Mouse (Mus musculus): ENCODE data around the gene Wnt2.

Gene Wnt2

DNA sequence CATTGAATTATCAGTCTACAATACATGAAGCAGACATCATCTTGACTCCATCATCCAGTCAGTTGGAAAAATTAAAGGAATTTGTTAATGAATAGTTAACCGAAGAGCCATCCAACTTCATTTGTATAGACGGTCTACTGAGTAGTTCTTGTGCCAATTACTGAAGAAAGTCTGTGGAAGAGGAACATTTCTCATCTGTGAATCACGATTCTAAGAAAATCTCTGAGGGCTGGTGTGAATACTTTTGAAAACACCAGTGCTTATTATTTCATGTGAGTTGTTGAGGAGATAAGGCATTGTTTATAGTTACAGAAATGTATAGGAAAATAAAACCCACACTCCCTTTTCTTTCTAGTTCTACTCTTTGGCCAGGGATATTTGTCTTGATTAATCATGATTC lies 51.5 kb downstream of the Wnt2 start:
- no peak for DNase-seq (ENCODE audit: low read depth in 2 of 2, low spot score in 2 of 2)

DNA sequence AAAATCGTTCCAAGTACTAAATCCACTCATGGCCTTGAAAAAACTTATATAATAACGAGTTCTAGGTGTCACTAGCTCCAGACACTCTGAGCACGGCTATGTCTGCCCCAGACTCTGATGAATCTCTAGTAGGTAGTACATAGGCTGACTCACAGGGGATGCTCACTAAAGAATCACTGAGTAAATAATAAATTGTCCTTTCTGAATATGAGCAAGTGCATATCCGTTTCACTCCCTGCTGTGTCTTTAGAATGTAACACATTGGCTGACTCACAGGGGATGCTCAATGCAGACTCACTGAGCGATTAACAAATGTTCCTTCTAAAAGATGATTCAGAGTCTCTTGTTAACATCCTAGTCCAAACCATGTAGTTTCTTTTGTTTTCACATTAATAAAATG lies 52.1 kb downstream of the Wnt2 start:
- DNase-seq (ENCODE audit: low read depth in 2 of 2, low spot score in 2 of 2): no peak

DNA sequence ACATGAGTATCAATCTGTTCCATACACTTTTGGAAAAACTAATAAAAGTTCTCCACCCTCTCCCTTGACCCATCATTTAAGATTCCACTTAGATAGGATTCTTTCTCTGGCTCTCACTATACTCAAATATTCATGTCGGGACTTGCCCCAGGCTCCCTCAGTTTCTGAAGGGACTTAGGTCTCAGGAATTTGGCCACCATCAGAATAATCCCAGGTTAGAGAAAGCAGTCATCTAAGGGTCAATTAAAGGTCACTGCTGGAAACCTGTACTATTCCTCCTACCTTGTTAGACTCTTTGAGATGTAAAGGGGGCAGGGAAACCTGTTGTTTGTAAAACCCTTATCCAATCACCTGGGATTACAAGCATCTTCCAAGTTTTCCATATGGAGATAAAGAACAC lies 53.2 kb downstream of the Wnt2 start:
- DNase-seq (ENCODE audit: low read depth in 2 of 2, low spot score in 2 of 2): no peak

DNA sequence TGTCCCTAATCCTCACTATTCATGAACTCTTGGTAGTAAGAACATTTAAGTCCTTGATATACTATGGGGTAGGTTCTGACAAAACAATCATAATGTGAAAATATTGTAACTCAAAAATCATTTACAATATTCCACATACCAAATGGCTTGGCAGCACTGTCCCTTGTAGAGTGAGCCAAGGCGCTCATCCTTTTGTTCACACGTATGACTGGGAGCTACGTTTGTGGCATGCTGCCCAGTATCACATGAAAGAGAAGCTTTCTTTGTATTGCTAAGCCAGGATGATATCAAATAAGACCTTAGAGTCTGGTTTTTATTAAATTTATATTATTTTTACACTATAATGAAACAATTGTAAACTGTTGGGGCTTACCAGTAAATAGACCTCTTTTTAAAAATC lies 56.0 kb downstream of the Wnt2 start:
- no peak for DNase-seq (ENCODE audit: low read depth in 2 of 2, low spot score in 2 of 2)

DNA sequence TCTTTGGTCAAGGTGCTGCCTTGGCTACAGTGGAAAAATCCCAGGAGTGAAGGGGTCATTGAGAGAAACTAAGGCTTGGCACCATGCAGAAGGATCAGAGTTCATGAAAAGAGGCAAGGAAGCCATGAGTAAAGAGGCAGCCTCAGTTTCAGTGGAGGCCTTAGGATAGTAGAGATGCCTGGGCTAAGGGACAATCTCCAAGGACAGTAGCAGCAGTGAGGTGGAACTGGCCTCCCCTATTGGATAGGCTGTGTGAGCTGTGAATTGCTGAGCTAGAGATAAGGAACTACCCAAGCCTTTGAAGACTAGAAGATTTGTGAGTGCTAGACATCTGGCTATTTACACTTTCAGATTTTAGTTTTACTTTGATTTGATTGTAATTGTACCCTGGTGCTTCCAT lies 59.0 kb downstream of the Wnt2 start:
- DNase-seq (ENCODE audit: low read depth in 2 of 2, low spot score in 2 of 2): no peak

DNA sequence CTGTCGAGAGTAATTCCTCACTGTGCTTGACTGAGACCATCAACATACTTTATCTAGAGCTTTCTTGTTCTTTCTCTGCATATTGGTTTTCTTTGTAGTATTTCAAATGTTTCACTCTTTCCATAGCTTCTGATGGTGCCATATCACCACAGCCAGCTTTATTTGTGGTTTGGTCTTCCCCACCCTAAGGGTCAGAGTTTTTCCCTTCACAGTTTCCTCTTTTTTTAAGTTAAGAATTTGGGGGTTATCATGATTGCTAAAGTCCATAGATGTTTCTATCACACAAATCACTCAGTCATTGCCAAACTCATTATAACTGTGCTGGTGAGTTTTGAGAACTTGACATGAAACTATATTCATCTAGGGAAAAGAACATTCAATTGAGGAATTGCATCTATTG lies 60.6 kb downstream of the Wnt2 start:
- no peak for DNase-seq (ENCODE audit: low read depth in 2 of 2, low spot score in 2 of 2)

DNA sequence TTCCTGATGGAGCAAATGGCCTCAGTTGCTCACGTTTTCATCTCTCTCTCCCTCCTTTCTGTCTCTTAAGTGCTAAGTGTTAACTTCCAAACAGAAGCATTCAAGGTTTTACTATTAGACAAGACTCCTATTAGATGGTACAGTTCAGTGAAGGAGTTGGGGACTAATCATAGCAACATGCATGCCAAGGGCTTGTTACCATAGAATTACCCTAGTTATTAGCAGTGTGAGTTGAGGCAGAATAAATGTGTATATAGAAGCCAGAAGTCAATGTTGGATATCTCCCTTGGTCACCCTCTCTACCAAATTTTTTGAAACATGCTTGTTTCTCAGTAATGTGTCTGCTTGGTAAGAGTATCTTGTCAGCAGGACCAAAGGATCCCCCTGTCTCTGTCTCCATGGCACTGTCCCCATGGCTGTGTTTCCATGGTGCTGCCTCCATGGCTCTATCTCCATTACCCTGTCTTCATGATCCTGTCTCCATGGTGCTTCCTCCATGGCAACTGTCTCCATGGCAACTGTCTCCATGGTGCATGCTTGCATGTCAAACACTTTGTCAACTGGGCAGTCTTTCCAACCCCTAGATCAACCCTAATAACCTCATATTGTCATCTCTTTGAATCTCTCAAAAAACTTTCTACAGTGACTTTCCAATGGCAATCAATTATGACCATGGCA lies 61.8 kb downstream of the Wnt2 start:
- DNase-seq (ENCODE audit: low read depth in 2 of 2, low spot score in 2 of 2): no peak

DNA sequence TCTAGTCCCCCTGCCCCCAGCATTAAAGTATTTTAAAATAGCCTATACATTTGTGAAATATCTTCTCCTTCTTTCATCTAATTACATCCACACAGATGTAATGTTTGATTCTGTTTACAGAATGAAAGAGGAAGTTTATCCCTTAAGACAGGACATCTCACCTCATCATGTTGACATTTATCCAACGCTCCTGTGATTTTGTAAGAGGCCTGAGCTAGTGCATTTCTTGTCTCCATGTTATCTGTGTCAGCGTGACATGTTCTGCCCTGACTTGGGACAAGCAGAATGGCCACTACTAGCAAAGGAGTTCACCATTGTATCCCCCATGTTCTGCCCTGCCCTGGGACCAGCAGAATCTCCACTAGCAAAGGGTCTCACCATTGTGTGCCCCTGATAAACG lies 66.9 kb downstream of the Wnt2 start:
- no peak for DNase-seq (ENCODE audit: low read depth in 2 of 2, low spot score in 2 of 2)

DNA sequence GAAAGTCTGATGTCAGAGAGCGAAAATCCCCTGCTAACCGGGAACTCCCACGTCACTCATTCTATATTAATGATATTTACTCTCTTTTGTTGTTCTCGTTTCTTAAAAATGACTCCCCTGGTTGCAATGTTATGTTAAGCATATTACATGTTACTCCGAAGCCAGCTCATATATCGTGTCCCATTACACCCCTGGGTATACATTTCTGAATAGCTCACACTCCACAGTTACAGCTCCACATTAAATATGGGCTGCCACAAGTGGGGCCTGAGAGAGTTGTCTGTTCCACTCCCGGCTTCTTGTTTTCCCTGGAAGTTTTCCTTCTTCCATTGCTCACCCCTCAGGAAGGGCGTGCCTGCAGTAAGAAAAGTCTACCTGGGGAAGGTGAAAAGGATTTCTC lies 78.6 kb downstream of the Wnt2 start:
- no peak for DNase-seq (ENCODE audit: low read depth in 2 of 2, low spot score in 2 of 2)

DNA sequence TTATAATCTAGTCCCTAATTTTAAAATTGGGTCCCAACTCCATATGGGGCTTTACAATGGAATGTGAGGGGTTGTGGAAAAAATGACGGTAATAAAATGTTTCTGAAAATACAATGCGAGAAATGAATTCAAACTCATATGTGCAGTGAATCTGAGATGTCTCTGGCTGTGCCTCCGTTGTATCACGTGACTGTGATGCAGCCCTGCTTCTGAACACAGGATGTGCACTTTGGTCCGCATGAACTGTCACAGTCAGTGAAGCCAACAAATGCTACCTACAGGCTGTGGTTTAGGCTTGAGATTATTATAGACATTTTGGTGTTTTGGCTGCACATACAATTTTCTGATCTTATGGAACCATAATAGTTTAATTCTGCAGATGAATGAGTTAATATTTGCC lies 81.3 kb downstream of the Wnt2 start:
- DNase-seq (ENCODE audit: low read depth in 2 of 2, low spot score in 2 of 2): no peak

DNA sequence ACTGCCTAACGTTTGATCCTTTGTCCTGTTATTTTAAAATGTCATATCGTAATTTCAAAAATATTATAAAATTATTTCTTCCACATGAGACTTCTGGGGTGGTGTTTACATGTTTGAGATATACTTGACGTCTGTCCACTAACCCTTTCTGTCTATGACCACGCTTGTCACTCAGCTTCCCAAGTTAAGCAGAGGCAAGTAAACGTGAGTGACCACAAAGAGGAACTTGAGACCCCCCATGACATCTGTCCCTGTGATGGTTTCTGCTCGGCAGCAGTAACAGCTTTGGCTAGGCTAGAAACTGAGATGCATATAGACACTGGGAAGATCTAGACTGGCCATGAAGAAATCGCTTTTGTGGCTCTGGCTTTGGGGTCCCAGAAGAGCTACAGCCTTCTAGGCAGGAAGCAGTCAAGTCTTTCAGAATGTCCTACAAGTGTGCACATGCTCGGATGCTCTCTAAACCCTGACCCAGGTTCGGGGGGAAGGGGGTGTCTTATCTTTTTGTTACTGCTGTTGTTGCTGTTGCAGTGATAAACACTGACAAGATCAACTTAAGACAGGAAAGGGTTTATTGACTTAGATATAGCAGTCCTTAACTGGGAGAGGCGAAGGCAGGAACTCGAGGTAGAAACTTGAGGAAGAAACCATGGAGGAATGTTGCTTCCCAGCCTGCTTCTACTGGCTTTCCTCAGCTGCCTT lies 83.1 kb downstream of the Wnt2 start:
- no peak for DNase-seq (ENCODE audit: low read depth in 2 of 2, low spot score in 2 of 2)

DNA sequence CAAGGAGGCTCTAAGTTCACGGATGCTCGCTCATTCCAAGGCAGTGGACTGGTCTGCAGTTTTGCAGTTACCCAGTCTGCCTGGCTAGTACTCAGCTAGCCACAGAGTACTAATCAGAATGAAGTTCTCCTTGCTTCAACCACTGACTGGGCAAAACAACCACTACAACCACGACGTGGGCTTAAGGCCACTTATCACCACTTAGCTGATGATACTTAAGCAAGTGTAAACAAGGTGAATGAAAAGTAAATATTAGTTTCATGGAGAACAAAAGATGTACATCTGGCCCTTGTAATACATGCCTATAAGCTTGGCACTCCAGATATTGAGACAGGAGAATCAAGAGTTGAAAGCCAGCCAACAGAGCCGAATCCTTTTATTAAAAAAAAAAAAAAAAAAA lies 83.9 kb downstream of the Wnt2 start:
- no peak for DNase-seq (ENCODE audit: low read depth in 2 of 2, low spot score in 2 of 2)

DNA sequence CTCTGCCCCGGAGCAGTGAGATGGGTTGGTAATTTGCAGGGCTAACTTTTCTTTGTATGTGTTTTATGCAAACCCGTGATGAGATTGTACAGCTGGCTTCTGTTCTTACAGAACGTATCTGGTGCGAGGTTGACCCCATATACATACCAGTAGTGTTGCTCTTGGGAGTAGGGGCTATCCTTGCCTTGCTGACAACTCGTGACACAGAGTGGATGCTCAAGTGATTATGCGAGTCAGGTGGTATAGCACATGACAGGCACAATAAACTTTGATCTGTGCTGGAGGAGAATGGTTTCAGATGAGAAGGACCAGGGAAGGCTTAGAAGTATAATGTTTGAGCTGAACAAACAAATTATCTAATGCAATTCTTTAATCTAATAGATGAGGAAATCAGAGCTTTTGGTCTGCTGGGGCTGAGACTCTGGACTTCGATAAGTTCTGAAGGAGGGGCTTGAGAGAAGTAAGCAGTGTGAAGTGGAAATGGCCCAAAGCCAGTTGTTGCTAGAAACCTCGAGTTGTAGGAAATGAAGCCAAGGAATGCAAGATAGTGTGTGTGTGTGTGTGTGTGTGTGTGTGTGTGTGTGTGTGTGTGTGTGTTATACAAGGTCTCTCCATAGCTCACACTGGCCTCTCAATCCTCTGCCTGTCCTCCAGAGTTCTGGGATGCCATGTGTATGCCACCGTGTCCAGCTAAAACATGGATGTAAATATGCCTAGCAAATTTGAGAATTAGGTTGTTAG lies 86.3 kb downstream of the Wnt2 start:
- no peak for DNase-seq (ENCODE audit: low read depth in 2 of 2, low spot score in 2 of 2)

DNA sequence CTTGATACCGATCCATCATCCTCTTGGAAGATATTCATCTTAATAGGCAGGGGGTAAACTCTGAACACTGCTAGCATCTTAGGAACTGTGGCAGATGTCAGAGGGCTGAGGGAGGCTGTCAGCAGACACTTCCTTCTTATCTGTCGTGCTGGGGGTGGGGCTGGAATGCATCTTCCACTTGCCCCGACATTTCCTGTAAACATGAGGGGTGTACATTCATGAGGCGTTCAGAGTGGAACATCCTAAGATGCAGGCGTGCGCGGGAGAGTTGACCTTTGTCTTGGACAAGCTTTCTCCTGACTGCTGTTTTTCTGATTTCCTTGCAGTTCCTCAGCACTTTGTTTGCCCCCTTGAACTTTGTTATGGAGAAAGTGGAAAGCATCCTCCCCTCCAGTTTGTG lies 88.0 kb downstream of the Wnt2 start:
- DNase-seq (ENCODE audit: low read depth in 2 of 2, low spot score in 2 of 2): no peak

DNA sequence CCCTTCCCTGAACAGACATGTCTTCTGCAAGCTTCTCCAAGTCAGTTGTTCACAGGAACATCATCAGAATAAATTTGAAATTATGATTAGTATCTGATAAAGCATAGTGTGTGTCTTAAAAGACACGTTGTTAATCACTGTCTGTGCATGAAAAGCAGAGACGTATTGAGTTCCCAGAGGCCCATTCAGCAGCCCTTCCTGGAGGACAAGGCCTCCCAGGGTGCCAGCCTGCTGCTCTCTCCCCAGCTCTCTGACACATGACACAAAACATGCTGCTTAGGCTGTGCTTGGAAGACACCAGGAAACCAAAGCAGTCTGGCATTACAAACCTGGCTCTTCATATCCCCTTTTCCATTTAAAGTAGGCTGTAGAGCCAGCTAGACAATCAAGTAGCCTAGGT lies 88.5 kb downstream of the Wnt2 start:
- DNase-seq (ENCODE audit: low read depth in 2 of 2, low spot score in 2 of 2): no peak

Data from CD8-positive naive resting alpha-beta T cell, adult 2 months (primary cell).